Mouse (Mus musculus) midbrain, embryonic 12.5 days (tissue): ENCODE data around the gene Trp53i13. TPM values are rescaled to one million over a fixed set of nuclear protein-coding genes. Genes with fewer than 3 reads are reported as not detected.

ENCODE experiments used
- ATAC-seq: fragments of 200-750 bp; cut with Nextera tagmentation; 2 replicates; pipeline ENCODE4 v1.8.0; 2017; ENCODE audit warnings: low read depth, moderate TSS enrichment, moderate library complexity; ENCODE audit not compliant: low FRiP score
- H3K27ac ChIP-seq: fragments of 300-500 bp; sonication (generic); replicated peaks from 2 replicates; pipeline ENCODE4 v1.5.1; 2016; ENCODE audit warnings: mild to moderate bottlenecking
- H3K27me3 ChIP-seq: fragments of 300-500 bp; sonication (generic); 2 replicates; pipeline ENCODE4 v1.6.1; 2016; ENCODE audit warnings: mild to moderate bottlenecking
- H3K36me3 ChIP-seq: fragments of 300-500 bp; sonication (generic); 2 replicates; pipeline ENCODE4 v1.6.1; 2016
- H3K4me1 ChIP-seq: fragments of 300-500 bp; sonication (generic); 2 replicates; pipeline ENCODE4 v1.6.1; 2016
- H3K4me2 ChIP-seq: fragments of 300-500 bp; sonication (generic); replicated peaks from 2 replicates; pipeline ENCODE4 v1.6.1; 2016; ENCODE audit warnings: mild to moderate bottlenecking, moderate library complexity
- H3K4me3 ChIP-seq: fragments of 300-500 bp; sonication (generic); 2 replicates; pipeline ENCODE4 v1.5.1; 2016; ENCODE audit warnings: mild to moderate bottlenecking
- H3K9ac ChIP-seq: fragments of 300-500 bp; sonication (generic); replicated peaks from 2 replicates; pipeline ENCODE4 v1.6.1; 2016; ENCODE audit warnings: mild to moderate bottlenecking, moderate library complexity
- H3K9me3 ChIP-seq: fragments of 300-500 bp; sonication (generic); 2 replicates; pipeline ENCODE4 v1.6.1; 2016; ENCODE audit warnings: mild to moderate bottlenecking
- WGBS: fragments of 180-500 bp; shearing (Covaris S2); methylation state at CpG from one replicate; pipeline ENCODE4 v1.1.7; 2016; 5-methylcytosine and 5-hydroxymethylcytosine counted together
- polyA plus RNA-seq: library from polyadenylated mRNA; unstranded; fragments of >200 nt; fragmentation: Nextera tagmentation; extraction: Ambion mirVana; gene quantifications from 2 replicates; pipeline ENCODE4 v1.2.1, GENCODE M21; 2016

The Trp53i13 gene
- polyA plus RNA-seq, 1 experiment from 2014 or later: 28.8 TPM

- Histone ChIP-seq H3K4me2 (no peak overlapping the region), H3K36me3 (peaks cover 17% of the 10 kb centered on the region), H3K27me3 (no peaks in the 10 kb centered on the region), H3K4me1 (peaks cover 70% of the 10 kb centered on the region), H3K27ac (no peak overlapping the region), H3K9ac (peak overlapping the region; percentile 97; the same call in 1 of the 2 replicates), H3K9me3 (no peaks in the 10 kb centered on the region), H3K4me3 (no peak overlapping the region)
- ATAC-seq: no peak
Measured at GRCm38 (mm10) chr11:77495507-77495906, 20.3 kb downstream of the Trp53i13 start.

DNA sequence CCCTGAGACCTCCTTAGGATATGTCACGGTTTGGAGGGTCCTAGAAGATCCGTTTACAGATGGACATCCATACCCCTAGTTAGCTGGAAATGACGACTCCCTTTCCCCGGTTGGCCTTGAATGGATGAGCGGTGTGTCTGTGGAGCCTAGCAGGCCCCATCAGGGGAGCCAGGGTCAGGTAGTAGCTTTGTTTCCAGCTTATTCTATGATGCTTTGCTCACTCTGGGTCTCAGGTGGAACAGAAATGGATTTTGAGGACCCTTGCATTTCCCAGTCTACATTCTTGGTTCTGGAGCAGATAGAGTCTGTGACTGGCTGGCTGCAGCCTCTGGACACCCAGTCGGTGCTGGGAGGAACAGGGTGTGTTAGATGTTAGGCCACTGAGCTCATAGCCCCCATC, 21.0 kb downstream of the Trp53i13 start:
- peak overlapping the region; percentile 97 for H3K9ac ChIP-seq
- H3K36me3 ChIP-seq: peaks cover 10% of the 10 kb centered on the region
- no peaks in the 10 kb centered on the region for H3K27me3 ChIP-seq
- peak overlapping the region; percentile 98 for H3K4me2 ChIP-seq
- H3K9me3 ChIP-seq: no peaks in the 10 kb centered on the region
- peaks cover 70% of the 10 kb centered on the region for H3K4me1 ChIP-seq
- WGBS: 82% methylated on average over 6 of the region's 6 CpGs
- H3K4me3 ChIP-seq: peak overlapping the region; percentile 97
- no peak for ATAC-seq
- H3K27ac ChIP-seq: no peak overlapping the region

DNA sequence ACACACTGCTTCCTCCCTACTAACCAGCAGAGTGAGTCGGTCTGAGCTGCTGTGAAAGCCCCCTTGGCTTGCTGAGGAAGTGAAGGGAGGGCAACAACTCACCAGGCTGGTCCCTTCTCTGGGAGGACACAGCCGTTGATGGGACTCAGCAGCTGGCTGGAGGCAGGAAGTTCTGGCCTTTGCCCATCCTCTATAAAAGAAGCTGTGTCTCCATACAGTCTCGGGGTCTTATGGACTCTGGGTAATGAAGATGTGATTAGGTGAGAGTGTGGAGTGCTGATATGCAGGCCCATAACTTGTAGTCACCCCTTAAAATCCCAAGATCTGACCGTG, 21.5 kb downstream of the Trp53i13 start:
- WGBS: 38% methylated on average over 4 of the region's 4 CpGs
- no peak for ATAC-seq

DNA sequence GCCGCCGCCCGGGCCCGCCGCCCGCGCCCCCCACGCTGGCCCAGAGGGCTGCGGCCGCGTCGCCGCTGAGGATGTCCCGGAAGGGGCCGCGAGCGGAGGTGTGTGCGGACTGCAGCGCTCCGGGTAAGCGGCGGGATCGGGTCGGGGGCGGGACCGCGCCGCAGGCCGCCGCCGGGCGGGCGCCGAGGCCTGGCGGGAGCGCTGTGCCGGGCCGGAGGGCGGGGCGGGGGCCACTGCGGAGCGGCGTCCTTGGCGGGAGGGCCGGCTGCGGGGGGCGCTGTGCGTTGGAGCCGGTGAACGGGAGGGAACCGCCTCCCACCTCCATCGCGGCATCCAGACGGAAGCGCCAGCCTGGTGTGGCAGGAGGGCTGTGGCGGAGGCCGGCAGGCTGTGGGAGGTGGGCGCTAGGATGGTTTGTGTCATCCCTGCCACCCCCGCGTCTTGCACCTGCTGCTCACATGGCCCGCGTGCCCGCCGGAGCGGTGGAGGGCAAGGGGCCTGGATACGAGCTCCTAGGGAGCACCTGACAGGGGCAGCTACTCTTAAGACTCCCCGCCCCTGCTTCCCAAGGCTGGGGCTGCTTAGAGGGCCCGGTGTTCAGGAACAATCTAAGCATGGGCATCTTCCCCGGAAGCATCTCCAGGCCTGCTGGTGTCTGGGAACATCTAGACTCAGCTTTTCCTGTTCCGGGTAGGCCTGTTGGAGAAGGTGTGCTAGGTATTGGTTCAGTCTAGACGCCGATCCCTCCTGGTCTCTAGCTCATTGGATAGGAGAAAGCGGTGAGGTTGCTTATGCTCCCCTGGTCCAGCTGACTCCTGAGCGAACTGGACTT, 22.1 kb downstream of the Trp53i13 start, which contains the start of gene Git1:
TSS of gene Git1 (plus strand) at position 51 of the 832 bp plus-strand sequence.
- peak within 1 kb of the TSS; percentile 89 for H3K27ac ChIP-seq
- no peaks in the 10 kb centered on the region for H3K9me3 ChIP-seq
- WGBS: 2% methylated on average over 57 of the region's 74 CpGs
- peak within 1 kb of the TSS; percentile 97 for H3K9ac ChIP-seq
- no peaks in the 10 kb centered on the region for H3K36me3 ChIP-seq
- H3K4me2 ChIP-seq: peak within 1 kb of the TSS; percentile 98
- H3K27me3 ChIP-seq: no peaks in the 10 kb centered on the region
- H3K4me3 ChIP-seq: peak within 1 kb of the TSS; percentile 97
- H3K4me1 ChIP-seq: peaks cover 71% of the 10 kb centered on the region
- ATAC-seq: no peak

More for the DNA sequence above, 21.5 kb downstream of the Trp53i13 start:
- Histone ChIP-seq H3K4me2 (peak overlapping the region; percentile 98), H3K36me3 (peaks cover 5% of the 10 kb centered on the region), H3K4me1 (peaks cover 70% of the 10 kb centered on the region), H3K4me3 (peak overlapping the region; percentile 97), H3K9ac (peak overlapping the region; percentile 97), H3K27me3 (no peaks in the 10 kb centered on the region), H3K27ac (peak overlapping the region; percentile 89), H3K9me3 (no peaks in the 10 kb centered on the region)

- under 1% methylated on average over 29 of the region's 32 CpGs for WGBS
- peak overlapping the region; percentile 82 for H3K27ac ChIP-seq
- H3K27me3 ChIP-seq: no peaks in the 10 kb centered on the region
- H3K4me1 ChIP-seq: peaks cover 74% of the 10 kb centered on the region
- no peaks in the 10 kb centered on the region for H3K36me3 ChIP-seq
- H3K9ac ChIP-seq: peak overlapping the region; percentile 63
- H3K4me2 ChIP-seq: peak overlapping the region; percentile 80
- peak overlapping the region; percentile 97 for H3K4me3 ChIP-seq
- ATAC-seq: peak; percentile 66
- no peaks in the 10 kb centered on the region for H3K9me3 ChIP-seq
Measured at GRCm38 (mm10) chr11:77492911-77493332, 22.9 kb downstream of the Trp53i13 start.

- Histone ChIP-seq H3K27me3 (no peaks in the 10 kb centered on the region), H3K4me1 (peaks cover 74% of the 10 kb centered on the region), H3K4me2 (peak overlapping the region; percentile 80), H3K36me3 (no peaks in the 10 kb centered on the region), H3K27ac (peak overlapping the region; percentile 82), H3K9ac (peak overlapping the region; percentile 63), H3K9me3 (no peaks in the 10 kb centered on the region), H3K4me3 (peak overlapping the region; percentile 97)
- ATAC-seq: no peak
- WGBS: under 1% methylated on average over 14 of the region's 18 CpGs
Measured at GRCm38 (mm10) chr11:77492311-77492871, 23.4 kb downstream of the Trp53i13 start.

DNA sequence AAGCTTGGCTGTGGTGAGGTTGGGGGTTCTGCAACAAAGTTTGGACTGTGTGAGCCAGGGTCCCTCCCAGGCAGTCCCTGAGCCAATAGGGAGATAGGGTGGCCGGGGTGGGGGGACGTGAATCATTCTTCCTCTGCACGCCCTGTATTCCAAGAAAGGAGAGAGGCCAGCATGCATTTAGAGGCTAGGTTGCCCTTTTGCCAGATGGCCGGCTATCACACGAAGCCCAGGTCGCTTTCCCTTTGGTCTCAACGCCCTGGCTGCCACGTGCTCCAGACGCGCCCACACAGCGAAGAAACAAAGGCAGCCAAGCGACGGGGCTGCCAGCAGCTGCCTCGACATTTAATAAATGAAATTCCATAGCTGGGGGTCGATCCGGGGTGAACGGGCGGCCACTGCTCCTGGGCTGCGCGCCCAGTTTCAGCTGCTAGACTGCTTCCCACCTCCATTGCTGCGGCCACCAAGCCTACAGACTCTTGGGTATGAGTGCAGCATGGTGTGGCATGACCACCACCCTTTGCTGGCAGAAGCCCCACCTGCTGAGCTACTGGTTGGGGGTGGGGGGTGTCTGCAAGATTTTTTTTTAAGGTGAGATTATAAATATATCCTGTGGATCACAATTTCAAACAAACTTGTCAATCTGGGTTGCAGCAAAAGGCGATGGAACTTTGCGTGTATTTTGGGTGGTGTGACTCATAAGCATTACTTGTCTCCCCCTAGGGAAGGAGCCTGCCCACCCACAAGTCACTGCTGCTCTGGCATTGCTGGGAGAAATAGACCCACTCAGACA, 24.1 kb downstream of the Trp53i13 start:
- peaks cover 75% of the 10 kb centered on the region for H3K4me1 ChIP-seq
- no peaks in the 10 kb centered on the region for H3K27me3 ChIP-seq
- ATAC-seq: peak; percentile 55
- peak overlapping the region; percentile 97 for H3K4me3 ChIP-seq
- peak overlapping the region; percentile 82 for H3K27ac ChIP-seq
- WGBS: under 1% methylated on average over 23 of the region's 23 CpGs
- H3K9me3 ChIP-seq: no peaks in the 10 kb centered on the region
- peak overlapping the region; percentile 80 for H3K4me2 ChIP-seq
- peak overlapping the region; percentile 63 for H3K9ac ChIP-seq
- H3K36me3 ChIP-seq: no peaks in the 10 kb centered on the region

DNA sequence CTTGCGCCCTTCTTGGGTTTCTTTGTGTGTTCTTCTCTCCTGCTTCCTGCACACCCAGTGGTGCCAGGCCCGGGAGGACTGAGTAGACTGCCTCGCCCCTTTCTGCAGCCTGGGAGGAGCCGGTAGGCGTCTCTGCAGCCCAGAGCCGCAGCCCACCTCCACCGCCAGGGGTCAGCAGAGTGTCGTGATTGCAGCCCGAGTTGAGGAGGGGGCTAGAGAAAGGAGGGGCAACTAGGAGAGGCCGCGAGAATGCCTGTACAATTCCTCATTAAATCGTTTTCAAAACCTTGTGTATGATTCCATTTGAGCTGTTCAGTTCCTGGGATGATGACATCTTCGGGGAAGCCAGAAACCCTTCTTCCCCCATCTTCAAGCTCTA, 24.7 kb downstream of the Trp53i13 start:
- Histone ChIP-seq H3K27ac (peak overlapping the region; percentile 82), H3K4me3 (peak overlapping the region; percentile 97), H3K4me2 (peak overlapping the region; percentile 80), H3K9ac (peak overlapping the region; percentile 63; the same call in 1 of the 2 replicates), H3K4me1 (peaks cover 80% of the 10 kb centered on the region), H3K27me3 (no peaks in the 10 kb centered on the region), H3K9me3 (no peaks in the 10 kb centered on the region), H3K36me3 (no peaks in the 10 kb centered on the region)
- ATAC-seq: peak; percentile 52; the same call in 1 of the 2 replicates
- 0% methylated on average over 13 of the region's 13 CpGs for WGBS

- Histone ChIP-seq H3K27ac (no peak overlapping the region), H3K9me3 (no peaks in the 10 kb centered on the region), H3K9ac (peak overlapping the region; percentile 93; the same call in 1 of the 2 replicates), H3K4me3 (peak overlapping the region; percentile 90), H3K4me2 (peak overlapping the region; percentile 80), H3K36me3 (no peaks in the 10 kb centered on the region), H3K27me3 (no peaks in the 10 kb centered on the region), H3K4me1 (peaks cover 81% of the 10 kb centered on the region)
- WGBS: 68% methylated on average over 6 of the region's 6 CpGs
- no peak for ATAC-seq
Measured at GRCm38 (mm10) chr11:77490451-77490850, 25.3 kb downstream of the Trp53i13 start.

- H3K4me1 ChIP-seq: peaks cover 81% of the 10 kb centered on the region
- no peaks in the 10 kb centered on the region for H3K36me3 ChIP-seq
- H3K9me3 ChIP-seq: no peaks in the 10 kb centered on the region
- ATAC-seq: peak; percentile 63
- H3K27ac ChIP-seq: peak within 1 kb of the TSS; percentile 87
- WGBS: under 1% methylated on average over 64 of the region's 87 CpGs
- H3K9ac ChIP-seq: peak within 1 kb of the TSS; percentile 93
- peak within 1 kb of the TSS; percentile 80 for H3K4me2 ChIP-seq
- no peaks in the 10 kb centered on the region for H3K27me3 ChIP-seq
- H3K4me3 ChIP-seq: peak within 1 kb of the TSS; percentile 90
Measured at GRCm38 (mm10) chr11:77489591-77490235, 26.1 kb downstream of the Trp53i13 start, which contains the start of gene Ankrd13b. Gene Ankrd13b (minus strand): TSS chr11:77489678.

DNA sequence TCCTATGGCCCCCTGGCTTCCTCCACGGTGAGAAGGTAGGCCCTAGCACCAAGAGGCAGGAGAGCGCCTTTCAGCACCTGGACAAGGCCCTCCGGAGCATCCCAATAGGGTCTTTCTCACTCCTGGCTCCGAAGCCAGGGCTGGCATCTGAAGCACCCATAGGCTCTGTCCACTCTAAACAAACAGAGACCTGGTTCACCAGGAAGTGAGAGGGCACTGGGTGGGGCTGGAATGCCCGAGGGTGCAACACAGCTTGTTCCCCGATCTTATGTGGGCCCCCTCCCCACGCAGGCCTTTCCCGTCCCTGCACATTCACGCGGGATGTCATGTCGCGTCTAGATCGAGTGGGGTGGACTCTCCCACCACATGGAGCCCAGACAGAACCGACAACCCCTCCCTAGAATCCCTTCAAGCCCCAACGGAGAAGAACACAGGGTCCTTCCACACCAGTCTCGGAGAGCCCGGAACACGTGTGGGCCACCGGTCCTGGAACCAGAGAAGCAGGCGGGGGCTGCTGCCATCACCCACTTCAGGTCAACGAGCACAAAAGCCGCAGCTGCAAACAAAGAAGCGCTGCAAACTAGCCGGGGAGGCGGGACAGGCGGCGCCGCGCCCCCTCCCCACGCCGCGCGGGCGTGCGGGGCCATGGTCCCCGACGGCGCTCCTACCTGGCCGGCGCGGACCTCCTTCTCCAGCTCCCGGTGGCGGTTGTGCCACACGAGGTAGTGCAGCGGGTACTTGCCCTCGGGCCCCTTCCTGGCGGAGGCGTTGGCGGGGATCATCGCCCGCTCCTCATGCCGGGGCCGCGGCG, 26.8 kb downstream of the Trp53i13 start:
- Histone ChIP-seq H3K36me3 (no peaks in the 10 kb centered on the region), H3K4me3 (peak overlapping the region; percentile 90), H3K9ac (peak overlapping the region; percentile 93), H3K27ac (peak overlapping the region; percentile 78), H3K4me1 (peaks cover 74% of the 10 kb centered on the region), H3K4me2 (peak overlapping the region; percentile 80), H3K9me3 (no peaks in the 10 kb centered on the region), H3K27me3 (no peaks in the 10 kb centered on the region)
- no peak for ATAC-seq
- 2% methylated on average over 55 of the region's 55 CpGs for WGBS
